Mouse (Mus musculus) myocyte (in vitro differentiated cells): ENCODE results near the gene Dmgdh.

Experiments
- CEBPB ChIP-seq: IDR thresholded peaks from 2 replicates; pipeline ENCODE4 v1.6.1; 2011; ENCODE audit warnings: mild to moderate bottlenecking, moderate library complexity; ENCODE audit not compliant: poor library complexity, insufficient read depth, severe bottlenecking
- E2F4 ChIP-seq: IDR thresholded peaks from one replicate; pipeline ENCODE4 v1.6.1; 2011; ENCODE audit warnings: mild to moderate bottlenecking, control low read depth, moderate library complexity; ENCODE audit not compliant: insufficient read depth
- MAX ChIP-seq: IDR thresholded peaks from one replicate; pipeline ENCODE4 v1.6.1; 2011; ENCODE audit warnings: low read depth, mild to moderate bottlenecking, control low read depth
- MYOG ChIP-seq, 3 experiments: IDR thresholded peaks; one replicate each; pipeline ENCODE4 v1.6.1; 2011; ENCODE audit warnings: control low read depth in 2 of 3, low read depth in 2 of 3, mild to moderate bottlenecking in 2 of 3; ENCODE audit not compliant: insufficient read length in 2 of 3, control insufficient read depth in 1 of 3, insufficient read depth in 1 of 3
- POLR2A ChIP-seq: IDR thresholded peaks from one replicate; pipeline ENCODE4 v1.6.1; 2011; ENCODE audit warnings: low read depth, mild to moderate bottlenecking, control low read depth, moderate library complexity; ENCODE audit not compliant: insufficient read length
- REST ChIP-seq: IDR thresholded peaks from one replicate; pipeline ENCODE4 v1.6.1; 2011; ENCODE audit warnings: mild to moderate bottlenecking, control low read depth, moderate library complexity; ENCODE audit not compliant: insufficient read depth, insufficient read length
- TCF12 ChIP-seq: IDR thresholded peaks from one replicate; pipeline ENCODE4 v1.6.1; 2011; ENCODE audit warnings: mild to moderate bottlenecking, control low read depth; ENCODE audit not compliant: poor library complexity, insufficient read depth, severe bottlenecking
- USF1 ChIP-seq: IDR thresholded peaks from one replicate; pipeline ENCODE4 v1.6.1; 2011; ENCODE audit warnings: low read depth, mild to moderate bottlenecking, control low read depth, moderate library complexity

GRCm38 (mm10) chr13:93683336-93683735, 9.1 kb downstream of the Dmgdh start:
- TF ChIP-seq MYOG (IDR thresholded peaks at IDR 0.05; ENCODE audit: control insufficient read depth in 1 of 3, insufficient read depth in 1 of 3, insufficient read length in 2 of 3, low read depth in 2 of 3) (no peak), TCF12 (no peak), CEBPB (no peak), MAX (no peak), E2F4 (no peak), USF1 (no peak), POLR2A (no peak), REST (no peak)
